In the genomic region with DNA sequence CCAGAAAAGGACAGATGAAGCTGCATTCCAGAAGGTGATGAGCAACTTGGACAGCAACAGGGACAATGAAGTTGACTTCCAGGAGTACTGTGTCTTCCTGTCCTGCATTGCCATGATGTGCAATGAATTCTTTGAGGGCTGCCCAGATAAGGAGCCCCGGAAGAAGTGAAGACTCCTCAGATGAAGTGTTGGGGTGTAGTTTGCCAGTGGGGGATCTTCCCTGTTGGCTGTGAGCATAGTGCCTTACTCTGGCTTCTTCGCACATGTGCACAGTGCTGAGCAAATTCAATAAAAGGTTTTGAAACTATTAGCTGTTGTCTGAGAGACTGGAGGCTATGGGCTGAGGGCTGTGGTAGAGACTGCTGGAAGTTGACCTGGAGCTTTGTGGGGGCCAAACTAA, we compare ENCODE assay signal across 17 mouse cellular contexts. TPM values are rescaled to one million over a fixed set of nuclear protein-coding genes. Genes with fewer than 3 reads are reported as not detected.
DNase-seq lines count a peak whose midpoint lies in the region; ATAC-seq and TF ChIP-seq lines count a peak whose summit lies in the region.
"Had no signal": no experiment of that assay in that cellular context is flagged by ENCODE, and none has a peak within 500 bp of the region (broad histone marks: within the 10 kb centered on the region; RNA-seq: fewer than 3 reads in every experiment).

No protein-coding gene starts in this region.

- no peak for TF ChIP-seq CTCF in lung, embryonic 14.5 days (IDR thresholded peaks at IDR 0.05; ENCODE audit: low read depth)

- H3K4me1 ChIP-seq in lung, embryonic 14.5 days (ENCODE audit: insufficient read depth): peaks cover 22% of the 10 kb centered on the region
- H3K4me1 ChIP-seq in embryonic facial prominence, embryonic 12.5 days: peaks cover 33% of the 10 kb centered on the region
- H3K4me1 ChIP-seq in intestine, embryonic 15.5 days (replicated peaks): peaks cover 18% of the 10 kb centered on the region
- peaks cover 25% of the 10 kb centered on the region for H3K4me1 ChIP-seq in stomach, embryonic 14.5 days (ENCODE audit: control insufficient read depth, insufficient read depth, low read length)
- peaks cover 5% of the 10 kb centered on the region; the same call in 1 of the 2 replicates for H3K4me1 ChIP-seq in neural tube, embryonic 15.5 days
- H3K4me1 ChIP-seq in midbrain, embryonic 16.5 days (ENCODE audit: control insufficient read depth, insufficient read depth, low read length): no peaks in the 10 kb centered on the region; the same call in 1 of the 2 replicates
- H3K4me1 ChIP-seq: midbrain, embryonic 15.5 days had no signal

- no peaks in the 10 kb centered on the region for H3K27me3 ChIP-seq in lung, embryonic 14.5 days (ENCODE audit: insufficient read depth, low read length)
- H3K27me3 ChIP-seq in embryonic facial prominence, embryonic 12.5 days: no peaks in the 10 kb centered on the region
- H3K27me3 ChIP-seq in intestine, embryonic 15.5 days (replicated peaks): no peaks in the 10 kb centered on the region
- H3K27me3 ChIP-seq in stomach, embryonic 14.5 days (ENCODE audit: control insufficient read depth, insufficient read depth, low read length): no peaks in the 10 kb centered on the region
- H3K27me3 ChIP-seq in neural tube, embryonic 15.5 days (replicated peaks): no peaks in the 10 kb centered on the region
- no peaks in the 10 kb centered on the region for H3K27me3 ChIP-seq in midbrain, embryonic 16.5 days (ENCODE audit: control insufficient read depth, insufficient read depth, low read depth, low read length)
- H3K27me3 ChIP-seq: midbrain, embryonic 15.5 days; neural tube, embryonic 12.5 days had no signal

- no peaks in the 10 kb centered on the region for H3K9me3 ChIP-seq in lung, embryonic 14.5 days (ENCODE audit: low read depth, low read length)
- no peaks in the 10 kb centered on the region for H3K9me3 ChIP-seq in embryonic facial prominence, embryonic 12.5 days
- no peaks in the 10 kb centered on the region for H3K9me3 ChIP-seq in intestine, embryonic 15.5 days
- H3K9me3 ChIP-seq in stomach, embryonic 14.5 days (ENCODE audit: control insufficient read depth, low read depth, low read length): no peaks in the 10 kb centered on the region
- H3K9me3 ChIP-seq in neural tube, embryonic 15.5 days (replicated peaks): no peaks in the 10 kb centered on the region
- no peaks in the 10 kb centered on the region for H3K9me3 ChIP-seq in midbrain, embryonic 16.5 days (replicated peaks; ENCODE audit: control insufficient read depth, low read length, poor library complexity, severe bottlenecking)
- H3K9me3 ChIP-seq: heart, embryonic 13.5 days; midbrain, embryonic 15.5 days; neural tube, embryonic 12.5 days had no signal

- H3K4me3 ChIP-seq in lung, embryonic 14.5 days (ENCODE audit: low read depth, low read length): no peak overlapping the region
- H3K4me3 ChIP-seq in embryonic facial prominence, embryonic 12.5 days: no peak overlapping the region
- no peak overlapping the region for H3K4me3 ChIP-seq in intestine, embryonic 15.5 days (replicated peaks)
- no peak overlapping the region for H3K4me3 ChIP-seq in stomach, embryonic 14.5 days (ENCODE audit: low read depth, low read length)
- H3K4me3 ChIP-seq in neural tube, embryonic 15.5 days (replicated peaks): no peak overlapping the region
- H3K4me3 ChIP-seq in midbrain, embryonic 16.5 days (ENCODE audit: low read depth, low read length): no peak overlapping the region
- H3K4me3 ChIP-seq: heart, embryonic 13.5 days; left cerebral cortex, adult 2 months; midbrain, embryonic 15.5 days; neural tube, embryonic 12.5 days had no signal

- no peak overlapping the region for H3K4me2 ChIP-seq in lung, embryonic 14.5 days
- no peak overlapping the region for H3K4me2 ChIP-seq in embryonic facial prominence, embryonic 12.5 days (replicated peaks)
- no peak overlapping the region for H3K4me2 ChIP-seq in intestine, embryonic 15.5 days (replicated peaks)
- H3K4me2 ChIP-seq in stomach, embryonic 14.5 days (replicated peaks; ENCODE audit: low read depth, low read length): no peak overlapping the region
- no peak overlapping the region for H3K4me2 ChIP-seq in neural tube, embryonic 15.5 days
- H3K4me2 ChIP-seq in midbrain, embryonic 16.5 days (ENCODE audit: low read length): no peak overlapping the region
- H3K4me2 ChIP-seq: heart, embryonic 13.5 days; midbrain, embryonic 15.5 days; neural tube, embryonic 12.5 days had no signal

- no peak overlapping the region for H3K9ac ChIP-seq in lung, embryonic 14.5 days
- H3K9ac ChIP-seq in embryonic facial prominence, embryonic 12.5 days: no peak overlapping the region
- no peak overlapping the region for H3K9ac ChIP-seq in intestine, embryonic 15.5 days
- no peak overlapping the region for H3K9ac ChIP-seq in stomach, embryonic 14.5 days (replicated peaks; ENCODE audit: low read depth, low read length)
- H3K9ac ChIP-seq in neural tube, embryonic 15.5 days (replicated peaks): no peak overlapping the region
- H3K9ac ChIP-seq in midbrain, embryonic 16.5 days (ENCODE audit: low read depth, low read length): no peak overlapping the region
- H3K9ac ChIP-seq: heart, embryonic 13.5 days; liver, embryonic 14.5 days; midbrain, embryonic 15.5 days; neural tube, embryonic 12.5 days had no signal

- 59% methylated on average over 2 of the region's 2 CpGs for WGBS in lung, embryonic 14.5 days
- 59% methylated on average over 2 of the region's 2 CpGs for WGBS in embryonic facial prominence, embryonic 12.5 days
- 83% methylated on average over 2 of the region's 2 CpGs for WGBS in intestine, embryonic 15.5 days
- WGBS in stomach, embryonic 14.5 days: 75% methylated on average over 2 of the region's 2 CpGs
- WGBS in neural tube, embryonic 15.5 days: 88% methylated on average over 2 of the region's 2 CpGs
- WGBS in midbrain, embryonic 16.5 days: 97% methylated on average over 2 of the region's 2 CpGs

- DNase-seq in lung, embryonic 14.5 days: no peak
- no peak for DNase-seq in lung, adult 18-20 months
- DNase-seq: adrenal gland, postnatal 10 days; cerebellum, adult 18-20 months; thymus, postnatal 14 days had no signal

- ATAC-seq in lung, embryonic 14.5 days (ENCODE audit: insufficient read depth): no peak
- no peak for ATAC-seq in embryonic facial prominence, embryonic 12.5 days (ENCODE audit: insufficient number of reproducible peaks, insufficient read depth, low FRiP score, low TSS enrichment)
- no peak for ATAC-seq in intestine, embryonic 15.5 days
- ATAC-seq in stomach, embryonic 14.5 days (ENCODE audit: insufficient number of reproducible peaks, insufficient read depth, low FRiP score, low read depth): no peak
- ATAC-seq in neural tube, embryonic 15.5 days (ENCODE audit: low FRiP score): no peak
- ATAC-seq in midbrain, embryonic 16.5 days: no peak
- ATAC-seq: midbrain, embryonic 15.5 days had no signal

- peak overlapping the region; percentile 61 for H3K27ac ChIP-seq in lung, embryonic 14.5 days (ENCODE audit: low read depth)
- peak overlapping the region; percentile 90 for H3K27ac ChIP-seq in embryonic facial prominence, embryonic 12.5 days
- H3K27ac ChIP-seq in intestine, embryonic 15.5 days: peak overlapping the region; percentile 45; the same call in 1 of the 2 replicates
- H3K27ac ChIP-seq in stomach, embryonic 14.5 days (ENCODE audit: low read length): peak overlapping the region; percentile 91
- no peak overlapping the region for H3K27ac ChIP-seq in neural tube, embryonic 15.5 days (replicated peaks)
- no peak overlapping the region for H3K27ac ChIP-seq in midbrain, embryonic 16.5 days (ENCODE audit: low read length)
- H3K27ac ChIP-seq: left cerebral cortex, adult 2 months; liver, embryonic 14.5 days; midbrain, embryonic 15.5 days; neural tube, embryonic 12.5 days had no signal

- no peaks in the 10 kb centered on the region for H3K36me3 ChIP-seq in lung, embryonic 14.5 days (ENCODE audit: insufficient read depth)
- no peaks in the 10 kb centered on the region for H3K36me3 ChIP-seq in embryonic facial prominence, embryonic 12.5 days
- no peaks in the 10 kb centered on the region for H3K36me3 ChIP-seq in intestine, embryonic 15.5 days
- H3K36me3 ChIP-seq in stomach, embryonic 14.5 days (ENCODE audit: control insufficient read depth, insufficient read depth, low read length): no peaks in the 10 kb centered on the region
- no peaks in the 10 kb centered on the region for H3K36me3 ChIP-seq in neural tube, embryonic 15.5 days
- no peaks in the 10 kb centered on the region for H3K36me3 ChIP-seq in midbrain, embryonic 16.5 days (ENCODE audit: control insufficient read depth, insufficient read depth, low read length)
- H3K36me3 ChIP-seq: heart, embryonic 13.5 days; midbrain, embryonic 15.5 days; neural tube, embryonic 12.5 days had no signal

RNA-seq across cellular contexts. Expression of a gene that starts 2.2 kb away (rescaled TPM):
- 3.1 and 3.7 TPM in 2 replicates for polyA plus RNA-seq in lung, embryonic 14.5 days (2014; fragmentation: Nextera tagmentation; extraction: Ambion mirVana)
- polyA plus RNA-seq in embryonic facial prominence, embryonic 12.5 days (2016; fragmentation: Nextera tagmentation; extraction: Ambion mirVana): 4.0 and 7.2 TPM in 2 replicates
- polyA plus RNA-seq in intestine, embryonic 15.5 days (2015; fragmentation: Nextera tagmentation; extraction: Ambion mirVana): 4.4 and 8.2 TPM in 2 replicates
- 5.5 and 7.4 TPM in 2 replicates for polyA plus RNA-seq in stomach, embryonic 14.5 days (2014; fragmentation: Nextera tagmentation; extraction: Ambion mirVana)
- polyA plus RNA-seq in neural tube, embryonic 15.5 days (2015; fragmentation: Nextera tagmentation; extraction: Ambion mirVana): 1.2 and 10.7 TPM in 2 replicates
- polyA plus RNA-seq in midbrain, embryonic 16.5 days (2015; fragmentation: Nextera tagmentation; extraction: Ambion mirVana): 0.53 TPM in 1 of 2 replicates, not detected in the other

RNA-seq across cellular contexts. Expression of a gene that starts 2.6 kb away (rescaled TPM):
- not detected in 2 replicates for polyA plus RNA-seq in lung, embryonic 14.5 days (2014; fragmentation: Nextera tagmentation; extraction: Ambion mirVana)
- polyA plus RNA-seq in embryonic facial prominence, embryonic 12.5 days (2016; fragmentation: Nextera tagmentation; extraction: Ambion mirVana): 0.85 and 0.91 TPM in 2 replicates
- 15.0 and 15.7 TPM in 2 replicates for polyA plus RNA-seq in intestine, embryonic 15.5 days (2015; fragmentation: Nextera tagmentation; extraction: Ambion mirVana)
- 0.71 TPM in 1 of 2 replicates, not detected in the other for polyA plus RNA-seq in stomach, embryonic 14.5 days (2014; fragmentation: Nextera tagmentation; extraction: Ambion mirVana)
- polyA plus RNA-seq in neural tube, embryonic 15.5 days (2015; fragmentation: Nextera tagmentation; extraction: Ambion mirVana): not detected in 2 replicates
- polyA plus RNA-seq in midbrain, embryonic 16.5 days (2015; fragmentation: Nextera tagmentation; extraction: Ambion mirVana): not detected in 2 replicates
- polyA plus RNA-seq: cortical plate, adult 2 months; heart, embryonic 13.5 days; liver, embryonic 14.5 days; macrophage; midbrain, embryonic 15.5 days; neural tube, embryonic 12.5 days had no signal

RNA-seq across cellular contexts. Expression of a gene that starts 4.0 kb away (rescaled TPM):
- not detected in 2 replicates for polyA plus RNA-seq in lung, embryonic 14.5 days (2014; fragmentation: Nextera tagmentation; extraction: Ambion mirVana)
- not detected in 2 replicates for polyA plus RNA-seq in embryonic facial prominence, embryonic 12.5 days (2016; fragmentation: Nextera tagmentation; extraction: Ambion mirVana)
- polyA plus RNA-seq in intestine, embryonic 15.5 days (2015; fragmentation: Nextera tagmentation; extraction: Ambion mirVana): not detected in 2 replicates
- not detected in 2 replicates for polyA plus RNA-seq in stomach, embryonic 14.5 days (2014; fragmentation: Nextera tagmentation; extraction: Ambion mirVana)
- polyA plus RNA-seq in neural tube, embryonic 15.5 days (2015; fragmentation: Nextera tagmentation; extraction: Ambion mirVana): not detected in 2 replicates
- 0.65 TPM in 1 of 2 replicates, not detected in the other for polyA plus RNA-seq in midbrain, embryonic 16.5 days (2015; fragmentation: Nextera tagmentation; extraction: Ambion mirVana)
- polyA plus RNA-seq: cortical plate, adult 2 months; heart, embryonic 13.5 days; liver, embryonic 14.5 days; macrophage; midbrain, embryonic 15.5 days; neural tube, embryonic 12.5 days had no signal

RNA-seq across cellular contexts. Expression of a gene that starts 6.9 kb away (rescaled TPM):
- 84.2 and 100 TPM in 2 replicates for polyA plus RNA-seq in lung, embryonic 14.5 days (2014; fragmentation: Nextera tagmentation; extraction: Ambion mirVana)
- polyA plus RNA-seq in embryonic facial prominence, embryonic 12.5 days (2016; fragmentation: Nextera tagmentation; extraction: Ambion mirVana): 37.8 and 42.0 TPM in 2 replicates
- polyA plus RNA-seq in intestine, embryonic 15.5 days (2015; fragmentation: Nextera tagmentation; extraction: Ambion mirVana): 412 and 430 TPM in 2 replicates
- polyA plus RNA-seq in stomach, embryonic 14.5 days (2014; fragmentation: Nextera tagmentation; extraction: Ambion mirVana): 418 and 466 TPM in 2 replicates
- polyA plus RNA-seq in neural tube, embryonic 15.5 days (2015; fragmentation: Nextera tagmentation; extraction: Ambion mirVana): 43.6 and 90.4 TPM in 2 replicates
- polyA plus RNA-seq in midbrain, embryonic 16.5 days (2015; fragmentation: Nextera tagmentation; extraction: Ambion mirVana): 19.3 and 19.4 TPM in 2 replicates

RNA-seq across cellular contexts. Expression of a gene that starts 15.7 kb away (rescaled TPM):
- not detected in 2 replicates for polyA plus RNA-seq in lung, embryonic 14.5 days (2014; fragmentation: Nextera tagmentation; extraction: Ambion mirVana)
- polyA plus RNA-seq in embryonic facial prominence, embryonic 12.5 days (2016; fragmentation: Nextera tagmentation; extraction: Ambion mirVana): not detected in 2 replicates
- not detected in 2 replicates for polyA plus RNA-seq in intestine, embryonic 15.5 days (2015; fragmentation: Nextera tagmentation; extraction: Ambion mirVana)
- not detected in 2 replicates for polyA plus RNA-seq in stomach, embryonic 14.5 days (2014; fragmentation: Nextera tagmentation; extraction: Ambion mirVana)
- polyA plus RNA-seq in neural tube, embryonic 15.5 days (2015; fragmentation: Nextera tagmentation; extraction: Ambion mirVana): not detected in 2 replicates
- polyA plus RNA-seq in midbrain, embryonic 16.5 days (2015; fragmentation: Nextera tagmentation; extraction: Ambion mirVana): not detected in 2 replicates
- polyA plus RNA-seq: cortical plate, adult 2 months; heart, embryonic 13.5 days; liver, embryonic 14.5 days; macrophage; midbrain, embryonic 15.5 days; neural tube, embryonic 12.5 days had no signal

Comparison
In these comparisons a context has a peak if more than half of its experiments do, and no peak if none do; other contexts are left out.
1. H3K27ac ChIP-seq: peak in lung, embryonic 14.5 days (single experiment), embryonic facial prominence, embryonic 12.5 days (single experiment), intestine, embryonic 15.5 days (single experiment) and stomach, embryonic 14.5 days (single experiment); none in neural tube, embryonic 15.5 days (single experiment) and midbrain, embryonic 16.5 days (single experiment).